Mouse (Mus musculus) limb, embryonic 13.5 days (tissue): ENCODE results near the gene Moxd1. TPM values are rescaled to one million over a fixed set of nuclear protein-coding genes. Genes with fewer than 3 reads are reported as not detected.
"Not testable (repeated sequence)": the region's sequence is repeated elsewhere in the genome, so short reads cannot be mapped to it uniquely, and the experiment has no call there.

Experiments
- ATAC-seq: fragments of 200-750 bp; cut with Nextera tagmentation; 2 replicates; pipeline ENCODE4 v1.8.0; 2017; ENCODE audit warnings: low read depth, moderate number of reproducible peaks, moderate TSS enrichment; ENCODE audit not compliant: low FRiP score
- H3K27ac ChIP-seq: fragments of 300-500 bp; sonication (generic); 2 replicates; pipeline ENCODE4 v1.5.1; 2015; ENCODE audit warnings: inconsistent platforms, mild to moderate bottlenecking, moderate library complexity
- H3K27me3 ChIP-seq: fragments of 300-500 bp; sonication (generic); 2 replicates; pipeline ENCODE4 v1.6.1; 2015; ENCODE audit warnings: mild to moderate bottlenecking, inconsistent platforms
- H3K36me3 ChIP-seq: fragments of 300-500 bp; sonication (generic); 2 replicates; pipeline ENCODE4 v1.6.1; 2015; ENCODE audit warnings: inconsistent platforms, mild to moderate bottlenecking, moderate library complexity
- H3K4me1 ChIP-seq: fragments of 300-500 bp; sonication (generic); 2 replicates; pipeline ENCODE4 v1.6.1; 2015; ENCODE audit warnings: inconsistent platforms
- H3K4me2 ChIP-seq: fragments of 300-500 bp; sonication (generic); replicated peaks from 2 replicates; pipeline ENCODE4 v1.6.1; 2015; ENCODE audit warnings: inconsistent platforms, mild to moderate bottlenecking, moderate library complexity
- H3K4me3 ChIP-seq: fragments of 300-500 bp; sonication (generic); 2 replicates; pipeline ENCODE4 v1.5.1; 2015; ENCODE audit warnings: moderate library complexity, mild to moderate bottlenecking, inconsistent platforms
- H3K9ac ChIP-seq: fragments of 300-500 bp; sonication (generic); 2 replicates; pipeline ENCODE4 v1.6.1; 2015; ENCODE audit warnings: mild to moderate bottlenecking, inconsistent platforms
- H3K9me3 ChIP-seq: fragments of 300-500 bp; sonication (generic); 2 replicates; pipeline ENCODE4 v1.6.1; 2016; ENCODE audit warnings: inconsistent platforms
- WGBS: fragments of 180-500 bp; shearing (Covaris S2); methylation state at CpG from one replicate; pipeline ENCODE4 v1.1.7; 2015; 5-methylcytosine and 5-hydroxymethylcytosine counted together
- polyA plus RNA-seq: library from polyadenylated mRNA; unstranded; fragments of >200 nt; fragmentation: Nextera tagmentation; extraction: Ambion mirVana; gene quantifications from 2 replicates; pipeline ENCODE4 v1.2.1, GENCODE M21; 2015

Moxd1 gene
- polyA plus RNA-seq, 1 experiment from 2014 or later = 39.7 TPM

GRCm38 (mm10) chr10:24276211-24276610 is 52.9 kb downstream of the Moxd1 start:
- Histone ChIP-seq H3K4me2 (no peak overlapping the region), H3K9me3 (no peaks in the 10 kb centered on the region), H3K4me1 (no peaks in the 10 kb centered on the region), H3K36me3 (no peaks in the 10 kb centered on the region), H3K4me3 (no peak overlapping the region), H3K27me3 (no peaks in the 10 kb centered on the region), H3K27ac (no peak overlapping the region), H3K9ac (no peak overlapping the region)
- ATAC-seq = no peak
- 47% methylated on average over 7 of the region's 7 CpGs for WGBS

GRCm38 (mm10) chr10:24282650-24283049 is 59.3 kb downstream of the Moxd1 start:
- H3K27me3 ChIP-seq = no peaks in the 10 kb centered on the region
- no peaks in the 10 kb centered on the region for H3K9me3 ChIP-seq
- H3K4me2 ChIP-seq = no peak overlapping the region
- no peaks in the 10 kb centered on the region for H3K36me3 ChIP-seq
- H3K9ac ChIP-seq = no peak overlapping the region
- no peaks in the 10 kb centered on the region for H3K4me1 ChIP-seq
- WGBS = 60% methylated on average over 5 of the region's 5 CpGs
- no peak overlapping the region for H3K4me3 ChIP-seq
- no peak overlapping the region for H3K27ac ChIP-seq
- no peak for ATAC-seq

GRCm38 (mm10) chr10:24291611-24292010 is 68.3 kb downstream of the Moxd1 start:
- Histone ChIP-seq H3K27ac (no peak overlapping the region), H3K9ac (no peak overlapping the region), H3K4me3 (no peak overlapping the region), H3K9me3 (no peaks in the 10 kb centered on the region), H3K4me1 (peaks cover 8% of the 10 kb centered on the region; the same call in 1 of the 2 replicates), H3K27me3 (no peaks in the 10 kb centered on the region), H3K4me2 (no peak overlapping the region), H3K36me3 (no peaks in the 10 kb centered on the region)
- 70% methylated on average over 8 of the region's 8 CpGs for WGBS
- no peak for ATAC-seq

GRCm38 (mm10) chr10:24292671-24293070 is 69.4 kb downstream of the Moxd1 start:
- Histone ChIP-seq H3K27ac (no peak overlapping the region), H3K4me2 (no peak overlapping the region), H3K9me3 (no peaks in the 10 kb centered on the region), H3K4me3 (no peak overlapping the region), H3K4me1 (peaks cover 8% of the 10 kb centered on the region; the same call in 1 of the 2 replicates), H3K36me3 (no peaks in the 10 kb centered on the region), H3K9ac (no peak overlapping the region), H3K27me3 (no peaks in the 10 kb centered on the region)
- ATAC-seq = no peak
- WGBS = 85% methylated on average over 1 of the region's 1 CpGs

DNA sequence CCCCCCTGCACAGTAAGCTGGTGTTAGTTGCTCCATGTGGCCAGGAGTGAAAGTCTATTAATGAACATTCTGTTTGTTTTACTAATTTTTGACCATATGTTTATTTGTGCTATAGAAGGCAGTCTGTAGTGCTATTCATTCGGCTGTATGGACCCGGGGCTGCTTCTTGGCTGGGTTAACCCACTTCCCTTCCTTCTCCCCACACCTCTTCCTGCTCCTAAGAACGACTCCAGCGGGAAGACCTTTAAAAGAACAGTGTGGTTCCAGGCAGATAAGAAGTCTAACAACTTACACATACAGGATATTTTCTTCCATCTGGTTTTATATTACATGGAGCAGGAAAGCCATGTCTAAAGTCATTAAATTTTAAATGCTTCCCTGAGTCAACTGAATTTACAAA is 73.3 kb downstream of the Moxd1 start:
- H3K27ac ChIP-seq = peak overlapping the region; percentile 17; the same call in 1 of the 2 replicates
- peak; percentile 42; the same call in 1 of the 2 replicates for ATAC-seq

DNA sequence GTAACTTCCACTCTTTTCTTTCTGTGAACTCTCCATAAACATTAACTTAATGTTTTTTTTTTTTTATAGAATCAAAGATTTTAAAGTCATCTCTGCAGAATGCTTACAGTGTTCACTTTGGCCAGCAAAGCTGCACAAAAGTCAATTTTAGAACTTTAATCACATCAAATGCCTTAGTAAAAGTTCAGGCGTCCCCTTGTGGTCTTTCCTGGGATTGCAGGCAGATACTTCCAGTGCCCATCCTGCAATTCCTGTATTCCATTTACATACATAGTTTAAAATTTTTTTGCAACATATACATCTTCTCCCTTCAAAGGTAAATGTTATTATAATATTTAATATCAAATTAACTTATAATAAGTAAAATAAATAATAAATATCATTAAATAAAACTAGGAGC is 74.5 kb downstream of the Moxd1 start:
- no peaks in the 10 kb centered on the region for H3K9me3 ChIP-seq
- no peak overlapping the region for H3K9ac ChIP-seq
- ATAC-seq = no peak
- no peak overlapping the region for H3K27ac ChIP-seq
- no peak overlapping the region for H3K4me3 ChIP-seq
- no peak overlapping the region for H3K4me2 ChIP-seq
- no peaks in the 10 kb centered on the region for H3K36me3 ChIP-seq
- peaks cover 8% of the 10 kb centered on the region; the same call in 1 of the 2 replicates for H3K4me1 ChIP-seq
- 2% methylated on average over 1 of the region's 1 CpGs for WGBS
- no peaks in the 10 kb centered on the region for H3K27me3 ChIP-seq

More for the DNA sequence above, 73.3 kb downstream of the Moxd1 start:
- no peaks in the 10 kb centered on the region for H3K27me3 ChIP-seq
- no peak overlapping the region for H3K9ac ChIP-seq
- H3K4me1 ChIP-seq = peaks cover 8% of the 10 kb centered on the region; the same call in 1 of the 2 replicates
- 33% methylated on average over 4 of the region's 4 CpGs for WGBS
- H3K36me3 ChIP-seq = no peaks in the 10 kb centered on the region
- no peak overlapping the region for H3K4me3 ChIP-seq
- no peak overlapping the region for H3K4me2 ChIP-seq
- H3K9me3 ChIP-seq = no peaks in the 10 kb centered on the region

GRCm38 (mm10) chr10:24298260-24299244 is 75.2 kb downstream of the Moxd1 start:
- no peak overlapping the region for H3K27ac ChIP-seq
- no peaks in the 10 kb centered on the region for H3K9me3 ChIP-seq
- peaks cover 8% of the 10 kb centered on the region; the same call in 1 of the 2 replicates for H3K4me1 ChIP-seq
- 45% methylated on average over 2 of the region's 2 CpGs for WGBS
- ATAC-seq = peak; percentile 57; the same call in 1 of the 2 replicates
- H3K27me3 ChIP-seq = no peaks in the 10 kb centered on the region
- no peak overlapping the region for H3K4me3 ChIP-seq
- no peak overlapping the region for H3K4me2 ChIP-seq
- H3K36me3 ChIP-seq = no peaks in the 10 kb centered on the region
- no peak overlapping the region for H3K9ac ChIP-seq

DNA sequence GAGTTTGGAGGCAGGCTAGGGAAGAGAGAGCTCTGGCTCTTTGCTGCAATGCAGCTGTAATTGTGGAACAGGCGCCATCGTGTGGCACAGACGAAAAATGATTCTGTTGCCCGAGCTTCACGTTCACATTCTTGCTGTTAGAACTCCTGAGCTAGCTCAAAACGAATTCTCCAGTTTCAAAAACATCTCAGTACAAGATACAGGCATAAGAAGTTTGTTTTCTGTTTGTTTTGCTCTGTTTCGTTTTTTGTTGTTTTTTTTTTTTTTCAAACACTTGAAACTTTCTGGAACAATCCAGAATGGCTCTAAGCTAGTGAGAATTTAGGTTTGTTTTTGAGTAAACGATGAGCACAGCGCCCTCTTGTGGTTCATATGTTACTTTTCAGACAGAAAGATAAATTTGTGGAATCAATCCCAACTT is 88.9 kb downstream of the Moxd1 start:
- H3K9ac ChIP-seq = no peak overlapping the region
- H3K4me1 ChIP-seq = no peaks in the 10 kb centered on the region
- H3K36me3 ChIP-seq = no peaks in the 10 kb centered on the region
- H3K27me3 ChIP-seq = no peaks in the 10 kb centered on the region
- H3K9me3 ChIP-seq = no peaks in the 10 kb centered on the region
- WGBS = under 1% methylated on average over 9 of the region's 9 CpGs
- H3K4me3 ChIP-seq = 0 out of 2 replicates have a peak overlapping the region, but pooled peaks have one; percentile 19
- peak overlapping the region; percentile 44; the same call in 1 of the 2 replicates for H3K4me2 ChIP-seq
- H3K27ac ChIP-seq = no peak overlapping the region
- ATAC-seq = peak; percentile 59; the same call in 1 of the 2 replicates

DNA sequence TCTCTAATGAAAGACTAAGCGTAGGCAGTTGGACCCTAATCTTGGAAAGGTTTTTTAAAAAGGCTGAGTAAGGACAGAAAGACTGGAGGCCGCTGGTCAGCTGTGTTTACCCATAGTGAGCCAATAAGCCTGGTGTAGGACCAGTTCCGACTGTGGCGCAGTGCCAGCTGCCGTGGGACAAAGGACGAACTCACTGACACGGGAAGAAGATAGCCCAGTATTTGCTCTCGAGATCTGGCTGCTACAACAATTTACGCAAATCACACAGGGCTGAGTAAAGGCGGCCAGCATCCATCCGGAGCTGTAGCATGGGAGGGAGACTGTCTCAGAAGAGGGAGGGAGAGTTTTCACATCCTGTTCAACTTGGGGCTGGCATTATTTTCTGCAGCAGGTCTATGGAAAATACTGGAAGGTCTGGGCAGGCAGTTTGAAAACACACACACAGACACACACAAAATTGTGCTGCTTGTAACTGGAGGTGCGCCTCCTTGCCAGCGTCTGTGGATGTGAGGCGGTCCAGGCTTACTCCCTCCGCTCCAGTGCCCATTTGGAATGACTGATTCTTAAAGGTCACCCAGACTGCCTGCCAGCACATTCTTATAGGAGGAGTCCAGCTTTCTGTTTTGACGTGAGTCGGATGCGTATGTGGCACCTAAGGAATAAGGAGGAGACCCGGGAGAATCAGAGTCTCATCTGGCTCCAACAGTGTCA is 94.0 kb downstream of the Moxd1 start:
- Histone ChIP-seq H3K27me3 (no peaks in the 10 kb centered on the region), H3K27ac (no peak overlapping the region), H3K9me3 (no peaks in the 10 kb centered on the region), H3K9ac (no peak overlapping the region), H3K4me2 (no peak overlapping the region), H3K4me1 (no peaks in the 10 kb centered on the region), H3K36me3 (no peaks in the 10 kb centered on the region), H3K4me3 (no peak overlapping the region)
- no peak for ATAC-seq
- 74% methylated on average over 19 of the region's 19 CpGs for WGBS

DNA sequence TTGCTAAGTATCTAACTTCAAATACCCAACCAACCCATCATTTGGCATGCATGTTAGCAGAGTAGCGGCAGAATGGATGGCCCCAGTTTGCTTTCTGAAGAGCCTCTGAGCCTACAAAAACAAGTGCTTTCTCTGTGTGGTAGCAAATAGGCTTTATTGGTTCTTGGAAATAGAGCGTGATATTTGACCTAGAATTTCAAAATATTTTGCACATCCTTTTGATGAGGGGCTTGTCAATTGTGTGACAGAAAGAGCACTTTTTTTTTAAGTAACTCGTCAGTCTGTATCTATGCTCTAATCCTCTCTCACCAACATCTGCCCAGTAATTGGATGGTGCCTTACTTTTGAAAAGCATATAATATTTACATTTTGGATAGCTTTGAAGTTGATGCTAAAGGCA is 97.0 kb downstream of the Moxd1 start:
- no peaks in the 10 kb centered on the region for H3K27me3 ChIP-seq
- WGBS = 83% methylated on average over 3 of the region's 3 CpGs
- H3K27ac ChIP-seq = no peak overlapping the region
- H3K4me2 ChIP-seq = no peak overlapping the region
- no peak for ATAC-seq
- no peak overlapping the region for H3K4me3 ChIP-seq
- no peaks in the 10 kb centered on the region for H3K9me3 ChIP-seq
- H3K36me3 ChIP-seq = no peaks in the 10 kb centered on the region
- no peaks in the 10 kb centered on the region for H3K4me1 ChIP-seq
- no peak overlapping the region for H3K9ac ChIP-seq

DNA sequence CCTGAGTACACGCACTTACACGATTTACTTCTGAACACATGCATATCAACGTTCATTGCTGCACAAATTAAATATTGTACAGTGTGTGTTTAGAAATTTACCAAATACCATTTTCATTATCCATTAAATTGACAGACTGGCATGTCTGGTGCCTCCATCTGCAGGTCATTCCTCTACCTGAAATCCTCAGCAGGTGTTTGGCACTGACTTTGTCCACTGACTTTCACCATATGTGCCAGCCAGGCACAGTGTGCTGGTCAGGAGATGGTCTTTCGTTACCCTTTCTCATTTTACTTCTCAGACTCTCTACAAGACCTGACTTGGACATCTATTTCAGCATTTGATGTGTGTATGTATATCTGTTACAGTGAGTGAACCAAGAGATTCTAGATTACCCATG is 99.7 kb downstream of the Moxd1 start:
- no peaks in the 10 kb centered on the region for H3K4me1 ChIP-seq
- ATAC-seq = no peak
- H3K36me3 ChIP-seq = no peaks in the 10 kb centered on the region
- H3K4me2 ChIP-seq = no peak overlapping the region
- no peaks in the 10 kb centered on the region for H3K9me3 ChIP-seq
- H3K4me3 ChIP-seq = no peak overlapping the region
- WGBS = 90% methylated on average over 4 of the region's 4 CpGs
- H3K9ac ChIP-seq = no peak overlapping the region
- no peak overlapping the region for H3K27ac ChIP-seq
- H3K27me3 ChIP-seq = no peaks in the 10 kb centered on the region

GRCm38 (mm10) chr10:24327265-24327664 is 103.9 kb downstream of the Moxd1 start:
- H3K9ac ChIP-seq, H3K9me3 ChIP-seq, H3K4me1 ChIP-seq, H3K4me3 ChIP-seq, ATAC-seq, H3K36me3 ChIP-seq, H3K27me3 ChIP-seq, H3K27ac ChIP-seq, H3K4me2 ChIP-seq: not testable (repeated sequence)
- 60% methylated on average over 8 of the region's 8 CpGs for WGBS
